Mouse (Mus musculus) kidney, embryonic 14.5 days (tissue): ENCODE results near the gene Anxa8. TPM values are rescaled to one million over a fixed set of nuclear protein-coding genes. Genes with fewer than 3 reads are reported as not detected.

ENCODE experiments used
- ATAC-seq: fragments of 200-750 bp; cut with Nextera tagmentation; 2 replicates; pipeline ENCODE4 v1.8.0; 2017; ENCODE audit warnings: moderate number of reproducible peaks, mild to moderate bottlenecking, moderate TSS enrichment, moderate library complexity; ENCODE audit not compliant: low FRiP score, low TSS enrichment
- H3K27ac ChIP-seq: fragments of 300-500 bp; sonication (generic); 2 replicates; pipeline ENCODE4 v1.5.1; 2014; ENCODE audit warnings: low read depth, mild to moderate bottlenecking, low read length, moderate library complexity, mixed read lengths
- H3K27me3 ChIP-seq: fragments of 300-500 bp; sonication (generic); 2 replicates; pipeline ENCODE4 v1.6.1; 2014; ENCODE audit warnings: mild to moderate bottlenecking, low read length; ENCODE audit not compliant: control insufficient read depth, insufficient read depth
- H3K36me3 ChIP-seq: fragments of 300-500 bp; sonication (generic); 2 replicates; pipeline ENCODE4 v1.6.1; 2014; ENCODE audit warnings: low read length, mixed read lengths; ENCODE audit not compliant: control insufficient read depth, insufficient read depth
- H3K4me1 ChIP-seq: fragments of 300-500 bp; sonication (generic); 2 replicates; pipeline ENCODE4 v1.6.1; 2014; ENCODE audit warnings: low read length, mixed read lengths; ENCODE audit not compliant: control insufficient read depth, insufficient read depth
- H3K4me2 ChIP-seq: fragments of 300-500 bp; sonication (generic); replicated peaks from 2 replicates; pipeline ENCODE4 v1.6.1; 2014; ENCODE audit warnings: low read depth, mild to moderate bottlenecking, low read length
- H3K4me3 ChIP-seq: fragments of 300-500 bp; sonication (generic); 2 replicates; pipeline ENCODE4 v1.5.1; 2014; ENCODE audit warnings: mild to moderate bottlenecking, low read length
- H3K9ac ChIP-seq: fragments of 300-500 bp; sonication (generic); 2 replicates; pipeline ENCODE4 v1.6.1; 2014; ENCODE audit warnings: low read depth, mild to moderate bottlenecking, low read length, moderate library complexity
- H3K9me3 ChIP-seq: fragments of 300-500 bp; sonication (generic); 2 replicates; pipeline ENCODE4 v1.6.1; 2016; ENCODE audit warnings: low read length; ENCODE audit not compliant: control insufficient read depth
- WGBS: fragments of 180-500 bp; shearing (Covaris S2); extraction: QIAGEN DNeasy Blood & Tissue Kit; methylation state at CpG from one replicate; pipeline ENCODE4 v1.1.7; 2014; 5-methylcytosine and 5-hydroxymethylcytosine counted together
- polyA plus RNA-seq: library from polyadenylated mRNA; unstranded; fragments of >200 nt; fragmentation: Nextera tagmentation; extraction: Ambion mirVana; gene quantifications from 2 replicates; pipeline ENCODE4 v1.2.1, GENCODE M21; 2014

Anxa8 gene
- 0.44 and 0.61 TPM in 2 replicates for polyA plus RNA-seq

GRCm38 (mm10) chr14:34085731-34086130 is at the start of gene Anxa8:
Gene Anxa8, plus strand, starts transcription at chr14:34085981.
- H3K9me3 ChIP-seq = no peaks in the 10 kb centered on the region
- H3K27ac ChIP-seq = no peak within 1 kb of the TSS
- no peak within 1 kb of the TSS for H3K4me2 ChIP-seq
- H3K36me3 ChIP-seq = no peaks in the 10 kb centered on the region
- H3K4me1 ChIP-seq = no peaks in the 10 kb centered on the region
- H3K9ac ChIP-seq = no peak within 1 kb of the TSS
- no peaks in the 10 kb centered on the region for H3K27me3 ChIP-seq
- 48% methylated on average over 4 of the region's 4 CpGs for WGBS
- no peak for ATAC-seq
- no peak within 1 kb of the TSS for H3K4me3 ChIP-seq

GRCm38 (mm10) chr14:34041241-34041640 is 44.5 kb upstream of the Anxa8 start:
- H3K9ac ChIP-seq = no peak overlapping the region
- H3K9me3 ChIP-seq = no peaks in the 10 kb centered on the region
- no peak overlapping the region for H3K4me3 ChIP-seq
- ATAC-seq = no peak
- H3K27me3 ChIP-seq = no peaks in the 10 kb centered on the region
- H3K36me3 ChIP-seq = no peaks in the 10 kb centered on the region
- H3K4me1 ChIP-seq = no peaks in the 10 kb centered on the region
- no peak overlapping the region for H3K27ac ChIP-seq
- H3K4me2 ChIP-seq = no peak overlapping the region
- 86% methylated on average over 4 of the region's 4 CpGs for WGBS

GRCm38 (mm10) chr14:34043341-34043740 is 42.4 kb upstream of the Anxa8 start:
- H3K27ac ChIP-seq = no peak overlapping the region
- H3K4me3 ChIP-seq = no peak overlapping the region
- H3K4me1 ChIP-seq = no peaks in the 10 kb centered on the region
- H3K4me2 ChIP-seq = no peak overlapping the region
- H3K9ac ChIP-seq = no peak overlapping the region
- H3K9me3 ChIP-seq = no peaks in the 10 kb centered on the region
- no peak for ATAC-seq
- no peaks in the 10 kb centered on the region for H3K27me3 ChIP-seq
- WGBS = 61% methylated on average over 3 of the region's 3 CpGs
- no peaks in the 10 kb centered on the region for H3K36me3 ChIP-seq

GRCm38 (mm10) chr14:34050101-34050779 is 35.5 kb upstream of the Anxa8 start:
- Histone ChIP-seq H3K4me2 (no peak overlapping the region), H3K4me1 (no peaks in the 10 kb centered on the region), H3K27ac (no peak overlapping the region), H3K4me3 (no peak overlapping the region), H3K9me3 (no peaks in the 10 kb centered on the region), H3K9ac (no peak overlapping the region), H3K36me3 (no peaks in the 10 kb centered on the region), H3K27me3 (no peaks in the 10 kb centered on the region)
- 69% methylated on average over 5 of the region's 5 CpGs for WGBS
- no peak for ATAC-seq

GRCm38 (mm10) chr14:34052516-34052915 is 33.3 kb upstream of the Anxa8 start, which contains the start of gene Antxrl:
Gene Antxrl, plus strand, starts transcription at chr14:34052707.
- Histone ChIP-seq H3K9ac (no peak within 1 kb of the TSS), H3K27ac (no peak within 1 kb of the TSS), H3K4me1 (no peaks in the 10 kb centered on the region), H3K9me3 (no peaks in the 10 kb centered on the region), H3K4me3 (no peak within 1 kb of the TSS), H3K4me2 (no peak within 1 kb of the TSS), H3K36me3 (no peaks in the 10 kb centered on the region), H3K27me3 (no peaks in the 10 kb centered on the region)
- ATAC-seq = no peak
- WGBS = 74% methylated on average over 6 of the region's 6 CpGs

- Histone ChIP-seq H3K27ac (no peak overlapping the region), H3K4me2 (no peak overlapping the region), H3K9me3 (no peaks in the 10 kb centered on the region), H3K9ac (no peak overlapping the region), H3K4me3 (no peak overlapping the region), H3K4me1 (no peaks in the 10 kb centered on the region), H3K36me3 (no peaks in the 10 kb centered on the region), H3K27me3 (no peaks in the 10 kb centered on the region)
- WGBS = 58% methylated on average over 6 of the region's 6 CpGs
- 0 out of 2 replicates have a peak, but pooled peaks have one; percentile 11 for ATAC-seq
Observed at GRCm38 (mm10) chr14:34071665-34072064, 14.1 kb upstream of the Anxa8 start.

GRCm38 (mm10) chr14:34075346-34075745 is 10.4 kb upstream of the Anxa8 start:
- H3K27me3 ChIP-seq = no peaks in the 10 kb centered on the region
- no peaks in the 10 kb centered on the region for H3K4me1 ChIP-seq
- H3K9ac ChIP-seq = no peak overlapping the region
- no peak for ATAC-seq
- no peaks in the 10 kb centered on the region for H3K9me3 ChIP-seq
- H3K36me3 ChIP-seq = no peaks in the 10 kb centered on the region
- H3K4me3 ChIP-seq = no peak overlapping the region
- WGBS = 48% methylated on average over 4 of the region's 4 CpGs
- H3K27ac ChIP-seq = no peak overlapping the region
- H3K4me2 ChIP-seq = no peak overlapping the region

GRCm38 (mm10) chr14:34077222-34077621 is 8.6 kb upstream of the Anxa8 start:
- ATAC-seq = no peak
- no peak overlapping the region for H3K4me3 ChIP-seq
- WGBS = 65% methylated on average over 5 of the region's 5 CpGs

GRCm38 (mm10) chr14:34078293-34078692 is 7.5 kb upstream of the Anxa8 start:
- ATAC-seq = no peak
- whole genome bisulfite sequencing = 66% methylated on average over 4 of the region's 4 CpGs
- no peaks in the 10 kb centered on the region for H3K9me3 ChIP-seq

More at GRCm38 (mm10) chr14:34077222-34077621, 8.6 kb upstream of the Anxa8 start:
- Histone ChIP-seq H3K27ac (no peak overlapping the region), H3K9me3 (no peaks in the 10 kb centered on the region), H3K4me2 (no peak overlapping the region), H3K9ac (no peak overlapping the region), H3K36me3 (no peaks in the 10 kb centered on the region), H3K4me1 (no peaks in the 10 kb centered on the region), H3K27me3 (no peaks in the 10 kb centered on the region)

More at GRCm38 (mm10) chr14:34078293-34078692, 7.5 kb upstream of the Anxa8 start:
- no peak overlapping the region for H3K4me3 ChIP-seq
- H3K27me3 ChIP-seq = no peaks in the 10 kb centered on the region
- no peak overlapping the region for H3K9ac ChIP-seq
- no peaks in the 10 kb centered on the region for H3K36me3 ChIP-seq
- no peak overlapping the region for H3K27ac ChIP-seq
- H3K4me1 ChIP-seq = no peaks in the 10 kb centered on the region
- H3K4me2 ChIP-seq = no peak overlapping the region
